Mouse (Mus musculus): ENCODE measurements around the gene Ostm1. TPM values are rescaled to one million over a fixed set of nuclear protein-coding genes. Genes with fewer than 3 reads are reported as not detected.

The Ostm1 gene
- polyA plus RNA-seq, 1 experiment from 2014 or later, result 13.5 TPM

DNA sequence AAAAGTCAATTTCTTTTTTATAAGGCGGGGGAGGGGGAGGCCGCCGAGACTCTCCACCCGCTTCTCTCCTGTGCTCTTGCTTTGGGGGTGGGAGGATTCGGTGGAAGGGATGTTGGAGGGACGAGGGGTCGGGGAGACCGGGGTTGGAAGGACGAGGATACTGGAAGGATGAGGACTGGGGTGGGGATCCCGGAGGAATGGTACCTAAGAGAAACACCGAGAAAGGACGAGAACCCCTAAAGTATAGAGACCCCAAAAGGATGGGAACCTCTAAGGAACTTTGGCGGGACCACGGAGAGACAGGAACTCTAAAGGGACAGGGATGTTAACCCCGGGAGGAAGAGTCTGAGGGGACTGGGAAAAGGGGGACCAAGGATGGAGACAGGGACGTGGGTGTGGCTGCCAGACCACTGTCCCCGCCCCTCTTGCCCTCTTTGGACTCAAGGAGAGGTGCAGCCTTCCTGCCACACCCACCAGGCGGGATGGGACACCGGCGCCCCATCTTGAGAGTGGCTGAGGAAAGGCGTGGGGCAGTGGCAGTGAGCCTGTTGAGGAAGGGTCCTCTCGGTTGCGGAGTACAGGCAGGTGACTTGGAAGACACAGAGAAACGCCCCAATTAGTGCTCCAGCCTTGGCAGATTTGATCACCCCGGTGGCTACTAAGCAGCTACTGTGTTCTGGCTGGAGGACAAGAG is 8.5 kb downstream of the Ostm1 start:
- no peak for ATAC-seq (ENCODE audit: low FRiP score, low TSS enrichment)
- H3K4me2 ChIP-seq (replicated peaks; ENCODE audit: low read depth), result peak overlapping the region; percentile 31
- H3K9ac ChIP-seq (ENCODE audit: low read length), result no peak overlapping the region
- TF ChIP-seq CTCF (IDR thresholded peaks at IDR 0.05; ENCODE audit: low read depth), result no peak
- TF ChIP-seq EP300 (optimal IDR thresholded peaks at IDR 0.05), result no peak
- H3K36me3 ChIP-seq (ENCODE audit: control insufficient read depth, insufficient read depth, low read length), result no peaks in the 10 kb centered on the region
- 2% methylated on average over 25 of the region's 25 CpGs for WGBS
- H3K4me3 ChIP-seq (ENCODE audit: low read depth, low read length), result peak overlapping the region; percentile 31
- no peak overlapping the region for H3K27ac ChIP-seq (replicated peaks)
- no peaks in the 10 kb centered on the region for H3K9me3 ChIP-seq (ENCODE audit: control insufficient read depth, low read length)
- 0 out of 2 replicates have a peak, but pooled peaks cover 2% of the 10 kb centered on the region for H3K4me1 ChIP-seq (replicated peaks; ENCODE audit: control insufficient read depth, insufficient read depth)
- DNase-seq (ENCODE audit: low spot score), result no peak
- H3K27me3 ChIP-seq (ENCODE audit: control insufficient read depth, insufficient read depth, low read length), result peaks cover 13% of the 10 kb centered on the region

DNA sequence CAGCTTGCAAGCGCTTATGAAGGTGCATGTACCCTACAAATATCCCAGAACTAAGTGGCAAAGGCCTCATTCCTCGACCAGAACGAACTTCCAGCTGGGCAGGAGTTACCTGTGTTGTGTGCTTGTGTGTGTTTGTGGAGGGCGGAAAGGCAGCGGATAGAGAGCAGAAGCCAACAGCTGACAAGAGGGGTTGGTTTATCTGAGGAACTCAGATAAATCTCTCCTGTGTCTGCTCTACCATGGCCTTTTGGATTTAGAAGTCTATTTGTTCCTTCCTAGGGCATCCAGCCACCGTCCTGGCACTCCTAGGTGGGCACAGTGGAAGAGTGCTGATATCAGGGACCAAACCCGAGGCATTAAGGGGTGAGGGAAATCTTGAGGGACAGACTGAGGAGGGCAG is 9.6 kb downstream of the Ostm1 start:
- Histone ChIP-seq H3K27me3 (ENCODE audit: control insufficient read depth, insufficient read depth, low read length) (peaks cover 11% of the 10 kb centered on the region), H3K4me1 (replicated peaks; ENCODE audit: control insufficient read depth, insufficient read depth) (0 out of 2 replicates have a peak, but pooled peaks cover 2% of the 10 kb centered on the region), H3K27ac (replicated peaks) (no peak overlapping the region), H3K9me3 (ENCODE audit: control insufficient read depth, low read length) (no peaks in the 10 kb centered on the region), H3K36me3 (ENCODE audit: control insufficient read depth, insufficient read depth, low read length) (no peaks in the 10 kb centered on the region), H3K4me2 (replicated peaks; ENCODE audit: low read depth) (no peak overlapping the region), H3K9ac (ENCODE audit: low read length) (no peak overlapping the region), H3K4me3 (ENCODE audit: low read depth, low read length) (no peak overlapping the region)
- DNase-seq (ENCODE audit: low spot score) (no peak), ATAC-seq (ENCODE audit: low FRiP score, low TSS enrichment) (no peak)
- WGBS, result 26% methylated on average over 7 of the region's 7 CpGs
- TF ChIP-seq EP300 (optimal IDR thresholded peaks at IDR 0.05), result no peak
- TF ChIP-seq CTCF (IDR thresholded peaks at IDR 0.05; ENCODE audit: low read depth), result no peak

DNA sequence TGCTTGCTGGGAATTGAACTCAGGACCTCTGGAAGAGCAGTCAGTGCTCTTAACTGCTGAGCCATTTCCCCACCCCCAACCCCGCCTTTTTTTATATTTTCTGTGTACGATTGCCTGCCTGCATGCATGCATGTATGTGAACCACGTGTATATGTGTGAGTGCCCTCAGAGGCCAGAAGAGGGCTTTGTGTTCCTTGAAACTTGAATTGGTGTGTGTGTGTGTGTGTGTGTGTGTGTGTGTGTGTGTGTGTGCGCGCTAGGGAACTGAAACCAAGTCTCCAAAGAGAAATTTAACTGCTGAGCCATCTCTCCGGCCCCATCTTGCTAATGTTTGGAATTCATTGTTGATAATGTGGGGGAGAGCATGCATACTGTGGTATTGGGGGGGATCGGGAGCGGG is 15.0 kb downstream of the Ostm1 start:
- no peak overlapping the region for H3K4me2 ChIP-seq (replicated peaks; ENCODE audit: low read depth)
- H3K9me3 ChIP-seq (ENCODE audit: control insufficient read depth, low read length), result no peaks in the 10 kb centered on the region
- no peak overlapping the region for H3K4me3 ChIP-seq (ENCODE audit: low read depth, low read length)
- WGBS, result 77% methylated on average over 8 of the region's 8 CpGs
- H3K9ac ChIP-seq (ENCODE audit: low read length), result no peak overlapping the region
- no peak overlapping the region for H3K27ac ChIP-seq (replicated peaks)
- TF ChIP-seq EP300 (optimal IDR thresholded peaks at IDR 0.05), result no peak
- no peak for TF ChIP-seq CTCF (IDR thresholded peaks at IDR 0.05; ENCODE audit: low read depth)
- H3K4me1 ChIP-seq (replicated peaks; ENCODE audit: control insufficient read depth, insufficient read depth), result no peaks in the 10 kb centered on the region
- no peak for DNase-seq (ENCODE audit: low spot score)
- H3K36me3 ChIP-seq (ENCODE audit: control insufficient read depth, insufficient read depth, low read length), result no peaks in the 10 kb centered on the region
- no peaks in the 10 kb centered on the region; the same call in 1 of the 2 replicates for H3K27me3 ChIP-seq (ENCODE audit: control insufficient read depth, insufficient read depth, low read length)
- ATAC-seq (ENCODE audit: low FRiP score, low TSS enrichment), result no peak

DNA sequence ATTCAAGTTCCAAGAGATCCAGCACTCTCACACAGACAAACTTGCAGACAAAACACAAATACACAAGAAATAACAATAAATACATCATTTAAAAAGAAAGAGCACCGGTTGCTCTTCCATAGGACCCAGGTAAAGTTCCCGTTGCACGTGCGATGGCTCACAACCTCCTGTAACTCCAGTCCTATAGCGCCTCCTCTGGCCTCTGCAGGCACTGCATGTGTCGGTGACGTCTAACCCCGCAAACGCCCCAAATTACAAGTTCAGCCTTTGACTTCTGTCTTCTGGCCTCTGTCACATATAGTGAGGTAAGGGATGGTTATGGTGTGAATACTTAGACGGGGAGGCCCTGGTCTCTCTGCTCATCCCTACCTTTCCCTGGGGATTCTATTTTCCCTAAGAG is 17.9 kb downstream of the Ostm1 start:
- no peak overlapping the region for H3K9ac ChIP-seq (ENCODE audit: low read length)

DNA sequence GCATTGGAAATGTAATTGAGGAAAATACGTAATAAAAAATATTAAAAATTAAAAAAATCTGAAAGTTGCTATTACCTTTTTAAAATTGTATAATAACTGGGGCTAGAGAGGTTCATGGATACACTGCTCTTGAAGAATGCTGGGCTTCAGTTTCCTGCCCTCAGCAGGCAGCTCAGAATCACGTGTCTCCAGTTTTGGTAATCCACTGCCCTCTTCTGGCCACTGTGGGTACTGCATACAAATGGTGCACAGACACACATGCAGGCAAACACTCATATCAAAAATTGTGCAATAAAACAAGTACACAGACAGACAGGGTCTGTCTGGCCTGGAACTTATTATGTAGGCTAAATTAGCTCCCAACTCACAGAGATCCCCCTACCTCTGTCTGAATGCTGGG is 21.3 kb downstream of the Ostm1 start:
- TF ChIP-seq EP300 (optimal IDR thresholded peaks at IDR 0.05) (no peak), CTCF (IDR thresholded peaks at IDR 0.05; ENCODE audit: low read depth) (peak; percentile 61)
- no peaks in the 10 kb centered on the region for H3K36me3 ChIP-seq (ENCODE audit: control insufficient read depth, insufficient read depth, low read length)
- WGBS, result 72% methylated on average over 2 of the region's 2 CpGs
- H3K4me1 ChIP-seq (replicated peaks; ENCODE audit: control insufficient read depth, insufficient read depth), result no peaks in the 10 kb centered on the region
- H3K4me2 ChIP-seq (replicated peaks; ENCODE audit: low read depth), result no peak overlapping the region
- H3K9ac ChIP-seq (ENCODE audit: low read length), result no peak overlapping the region
- H3K27me3 ChIP-seq (ENCODE audit: control insufficient read depth, insufficient read depth, low read length), result no peaks in the 10 kb centered on the region
- no peak for ATAC-seq (ENCODE audit: low FRiP score, low TSS enrichment)
- H3K27ac ChIP-seq (replicated peaks), result no peak overlapping the region
- peaks cover 4% of the 10 kb centered on the region; the same call in 1 of the 2 replicates for H3K9me3 ChIP-seq (ENCODE audit: control insufficient read depth, low read length)
- no peak overlapping the region for H3K4me3 ChIP-seq (ENCODE audit: low read depth, low read length)
- DNase-seq (ENCODE audit: low spot score), result no peak

More for the DNA sequence above, 17.9 kb downstream of the Ostm1 start:
- ATAC-seq (ENCODE audit: low FRiP score, low TSS enrichment), result no peak
- H3K4me2 ChIP-seq (replicated peaks; ENCODE audit: low read depth), result no peak overlapping the region
- no peak overlapping the region for H3K4me3 ChIP-seq (ENCODE audit: low read depth, low read length)
- no peaks in the 10 kb centered on the region for H3K36me3 ChIP-seq (ENCODE audit: control insufficient read depth, insufficient read depth, low read length)
- no peak for DNase-seq (ENCODE audit: low spot score)
- H3K27me3 ChIP-seq (ENCODE audit: control insufficient read depth, insufficient read depth, low read length), result no peaks in the 10 kb centered on the region
- 26% methylated on average over 10 of the region's 10 CpGs for WGBS
- H3K27ac ChIP-seq (replicated peaks), result no peak overlapping the region
- peak; percentile 63 for TF ChIP-seq CTCF (IDR thresholded peaks at IDR 0.05; ENCODE audit: low read depth)
- TF ChIP-seq EP300 (optimal IDR thresholded peaks at IDR 0.05), result no peak
- no peaks in the 10 kb centered on the region for H3K4me1 ChIP-seq (replicated peaks; ENCODE audit: control insufficient read depth, insufficient read depth)
- H3K9me3 ChIP-seq (ENCODE audit: control insufficient read depth, low read length), result peaks cover 4% of the 10 kb centered on the region; the same call in 1 of the 2 replicates

DNA sequence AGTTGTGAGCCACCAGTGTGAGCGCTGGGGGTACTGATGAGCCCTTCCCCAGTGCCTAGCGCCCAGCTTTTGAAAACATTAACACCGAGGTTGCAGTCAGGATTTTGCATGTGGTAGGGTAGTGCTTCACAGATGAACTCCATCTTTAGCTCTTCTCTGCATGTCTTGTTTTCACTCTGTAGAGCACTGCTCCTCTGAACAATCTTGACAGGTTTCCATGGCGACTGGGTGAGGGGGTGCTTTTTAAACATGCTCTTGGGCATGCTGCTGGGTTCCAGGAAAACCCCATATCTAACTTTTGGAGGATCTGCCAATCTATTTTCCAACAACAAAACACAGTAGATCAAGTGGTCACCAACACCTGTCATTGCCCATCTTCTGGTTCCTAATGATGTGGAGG is 23.1 kb downstream of the Ostm1 start:
- 67% methylated on average over 4 of the region's 4 CpGs for WGBS
- no peak for TF ChIP-seq CTCF (IDR thresholded peaks at IDR 0.05; ENCODE audit: low read depth)
- TF ChIP-seq EP300 (optimal IDR thresholded peaks at IDR 0.05), result no peak
- no peaks in the 10 kb centered on the region for H3K36me3 ChIP-seq (ENCODE audit: control insufficient read depth, insufficient read depth, low read length)

More for the DNA sequence above, 23.1 kb downstream of the Ostm1 start:
- Histone ChIP-seq H3K4me2 (replicated peaks; ENCODE audit: low read depth) (no peak overlapping the region), H3K9me3 (ENCODE audit: control insufficient read depth, low read length) (peaks cover 4% of the 10 kb centered on the region; the same call in 1 of the 2 replicates), H3K9ac (ENCODE audit: low read length) (no peak overlapping the region), H3K27ac (replicated peaks) (no peak overlapping the region), H3K27me3 (ENCODE audit: control insufficient read depth, insufficient read depth, low read length) (no peaks in the 10 kb centered on the region), H3K4me3 (ENCODE audit: low read depth, low read length) (no peak overlapping the region), H3K4me1 (replicated peaks; ENCODE audit: control insufficient read depth, insufficient read depth) (no peaks in the 10 kb centered on the region)
- DNase-seq (ENCODE audit: low spot score) (no peak), ATAC-seq (ENCODE audit: low FRiP score, low TSS enrichment) (no peak)
